Mouse (Mus musculus) frontal cortex, adult 2 months (tissue): ENCODE data around the gene Cdc25a. TPM values are rescaled to one million over a fixed set of nuclear protein-coding genes. Genes with fewer than 3 reads are reported as not detected.

Source experiments
- DNase-seq, 2 experiments: peaks; one replicate each; pipeline ENCODE4 v3.0.0; 2022; ENCODE audit warnings: low spot score in 1 of 2; ENCODE audit errors: extremely low spot score in 1 of 2
- polyA plus RNA-seq: library from polyadenylated mRNA; depleted of rRNA; stranded (reverse); fragments of >200 nt; gene quantifications from 2 replicates; pipeline ENCODE4 v1.2.3, GENCODE M21; 2012; rRNA removed

The Cdc25a gene
- 3.4 and 4.3 TPM in 2 replicates for polyA plus RNA-seq

GRCm38 (mm10) chr9:109874797-109875691 lies at the start of gene Cdc25a:
Cdc25a (plus strand) TSS chr9:109875579.
- peak; percentile 97 for DNase-seq

GRCm38 (mm10) chr9:109825739-109826138 lies 49.6 kb upstream of the Cdc25a start:
- DNase-seq = no peak

GRCm38 (mm10) chr9:109826181-109826580 lies 49.2 kb upstream of the Cdc25a start:
- DNase-seq = no peak

- DNase-seq = peak; percentile 51 to 87
Measured at GRCm38 (mm10) chr9:109832391-109833087, 42.8 kb upstream of the Cdc25a start, which contains the start of gene Nme6. Nme6 (plus strand) TSS chr9:109832749.

GRCm38 (mm10) chr9:109833088-109833412 lies 42.3 kb upstream of the Cdc25a start:
- no peak for DNase-seq

- DNase-seq = no peak
Measured at GRCm38 (mm10) chr9:109849312-109849758, 26.0 kb upstream of the Cdc25a start, which contains the start of gene Camp. Camp (minus strand) TSS chr9:109849617.

- DNase-seq = no peak
Measured at GRCm38 (mm10) chr9:109850099-109850498, 25.3 kb upstream of the Cdc25a start.

GRCm38 (mm10) chr9:109854341-109854740 lies 21.0 kb upstream of the Cdc25a start:
- no peak for DNase-seq

GRCm38 (mm10) chr9:109855947-109856346 lies 19.4 kb upstream of the Cdc25a start:
- DNase-seq = no peak

GRCm38 (mm10) chr9:109862397-109863044 lies 12.9 kb upstream of the Cdc25a start:
- DNase-seq = peak; percentile 13 to 88

- no peak for DNase-seq
Measured at GRCm38 (mm10) chr9:109863085-109863484, 12.3 kb upstream of the Cdc25a start.

- no peak for DNase-seq
Measured at GRCm38 (mm10) chr9:109866218-109866617, 9.2 kb upstream of the Cdc25a start.

- DNase-seq = no peak
Measured at GRCm38 (mm10) chr9:109870983-109871572, 4.3 kb upstream of the Cdc25a start.

GRCm38 (mm10) chr9:109875695-109876601 lies 569 bp downstream of the Cdc25a start:
- peak in 1 of 2 experiments; percentile 44 for DNase-seq

- no peak for DNase-seq
Measured at GRCm38 (mm10) chr9:109876756-109877155, 1.4 kb downstream of the Cdc25a start.

GRCm38 (mm10) chr9:109877666-109878065 lies 2.3 kb downstream of the Cdc25a start:
- no peak for DNase-seq

- no peak for DNase-seq
Measured at GRCm38 (mm10) chr9:109879305-109879704, 3.9 kb downstream of the Cdc25a start.

GRCm38 (mm10) chr9:109886259-109886658 lies 10.9 kb downstream of the Cdc25a start:
- DNase-seq = no peak

GRCm38 (mm10) chr9:109887321-109887720 lies 11.9 kb downstream of the Cdc25a start:
- no peak for DNase-seq

GRCm38 (mm10) chr9:109891501-109891900 lies 16.1 kb downstream of the Cdc25a start:
- DNase-seq = no peak
